ENCODE assay signal across 16 mouse cellular contexts in genomic region chr5:44886566-44887070, GRCm38 (mm10).
"Had no signal": no experiment of that assay in that cellular context is flagged by ENCODE, and none has a peak within 500 bp of the region (broad histone marks: within the 10 kb centered on the region; RNA-seq: fewer than 3 reads in every experiment).

No protein-coding gene starts in this region.

- H3K4me2 ChIP-seq: liver, embryonic 11.5 days; liver, embryonic 15.5 days; midbrain, embryonic 11.5 days; midbrain, embryonic 15.5 days; neural tube, embryonic 12.5 days had no signal

- ATAC-seq: lung, postnatal 0 days; midbrain, embryonic 15.5 days had no signal

- H3K4me3 ChIP-seq: limb, embryonic 10.5 days; liver, embryonic 15.5 days; megakaryocyte, embryonic 14.5 days; midbrain, embryonic 15.5 days; neural tube, embryonic 12.5 days had no signal

- H3K27me3 ChIP-seq: liver, embryonic 15.5 days; megakaryocyte, embryonic 14.5 days; midbrain, embryonic 15.5 days; neural tube, embryonic 12.5 days had no signal

- H3K9ac ChIP-seq: liver, embryonic 15.5 days; midbrain, embryonic 15.5 days; neural tube, embryonic 12.5 days had no signal

- H3K27ac ChIP-seq: limb, embryonic 10.5 days; liver, embryonic 15.5 days; macrophage; midbrain, embryonic 15.5 days; neural tube, embryonic 12.5 days had no signal

- H3K36me3 ChIP-seq: limb, embryonic 10.5 days; liver, embryonic 15.5 days; midbrain, embryonic 15.5 days; neural tube, embryonic 12.5 days had no signal

- H3K9me3 ChIP-seq: limb, embryonic 10.5 days; liver, embryonic 15.5 days; megakaryocyte, embryonic 14.5 days; midbrain, embryonic 15.5 days; neural tube, embryonic 12.5 days had no signal

- H3K4me1 ChIP-seq: limb, embryonic 10.5 days; liver, embryonic 15.5 days; megakaryocyte, embryonic 14.5 days; midbrain, embryonic 15.5 days; neural tube, embryonic 12.5 days had no signal

- DNase-seq: kidney, adult 11 months; kidney, adult 9 months; kidney, postnatal 10 days; layer of hippocampus, postnatal 36 days; lung, adult 2 months; retina, postnatal 1 day; thymus, postnatal 36 days had no signal
